In the genomic region with DNA sequence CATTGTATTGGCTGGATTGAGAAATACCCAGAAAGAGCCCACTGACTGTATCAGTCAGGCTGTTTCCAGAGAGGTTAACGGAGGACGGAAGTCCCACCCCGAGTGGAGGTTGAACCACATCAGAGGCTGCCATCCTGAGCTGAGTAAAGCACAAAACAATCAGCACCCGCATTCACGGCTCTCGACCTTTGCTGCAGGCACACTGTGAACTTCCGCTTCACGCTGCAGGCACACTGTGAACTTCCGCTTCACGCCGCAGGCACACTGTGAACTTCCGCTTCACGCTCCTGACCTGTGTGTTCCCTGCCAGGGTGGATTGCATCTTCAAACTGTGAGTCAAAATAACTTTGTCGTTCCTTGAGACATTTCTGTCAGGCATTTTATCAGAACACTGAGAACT, we compare ENCODE assay signal across 20 mouse cellular contexts. TPM values are rescaled to one million over a fixed set of nuclear protein-coding genes. Genes with fewer than 3 reads are reported as not detected.
DNase-seq lines count a peak whose midpoint lies in the region; ATAC-seq lines count a peak whose summit lies in the region.
"Had no signal": no experiment of that assay in that cellular context is flagged by ENCODE, and none has a peak within 500 bp of the region (broad histone marks: within the 10 kb centered on the region; RNA-seq: fewer than 3 reads in every experiment).

No protein-coding gene starts in this region.

- no peak overlapping the region for H3K27ac ChIP-seq in heart, embryonic 16.5 days (ENCODE audit: low read length)
- H3K27ac ChIP-seq in liver, embryonic 13.5 days: no peak overlapping the region
- no peak overlapping the region for H3K27ac ChIP-seq in hindbrain, embryonic 11.5 days (ENCODE audit: low read depth, low read length)
- H3K27ac ChIP-seq: forebrain, embryonic 13.5 days; heart, adult 2 months; limb, embryonic 12.5 days; midbrain, embryonic 12.5 days; neural tube, embryonic 12.5 days had no signal

- DNase-seq in heart, adult 9 months (ENCODE audit: low spot score in 2 of 2): no peak
- peak; percentile 77 for DNase-seq in MEL-GATA-1-ER (ENCODE audit: extremely low read depth, low read depth)
- no peak for DNase-seq in liver, embryonic 13.5 days
- DNase-seq in thymus, postnatal 0 days (ENCODE audit: low spot score): peak; percentile 92
- DNase-seq in kidney, adult 9 months: no peak
- no peak for DNase-seq in adrenal gland, postnatal 36 days
- no peak for DNase-seq in hindbrain, embryonic 11.5 days (ENCODE audit: low spot score)
- DNase-seq: cerebellum, adult 18-20 months; kidney, adult 11 months; kidney, postnatal 36 days; retina, postnatal 1 day had no signal

- H3K4me1 ChIP-seq in heart, embryonic 16.5 days (ENCODE audit: control insufficient read depth, insufficient read depth, low read length): no peaks in the 10 kb centered on the region
- peaks cover 13% of the 10 kb centered on the region for H3K4me1 ChIP-seq in liver, embryonic 13.5 days (replicated peaks)
- H3K4me1 ChIP-seq in hindbrain, embryonic 11.5 days (replicated peaks; ENCODE audit: control insufficient read depth, insufficient read depth, low read length): no peaks in the 10 kb centered on the region
- H3K4me1 ChIP-seq: limb, embryonic 12.5 days; midbrain, embryonic 12.5 days; neural tube, embryonic 12.5 days had no signal

- 0 out of 2 replicates have a peak, but pooled peaks have one; percentile 18 for ATAC-seq in heart, embryonic 16.5 days (replicated peaks; ENCODE audit: extremely low read depth, insufficient read depth, low FRiP score)
- no peak for ATAC-seq in liver, embryonic 13.5 days (ENCODE audit: low read depth)
- ATAC-seq in hindbrain, embryonic 11.5 days (ENCODE audit: low FRiP score): no peak
- ATAC-seq: forebrain, embryonic 13.5 days; lung, postnatal 0 days had no signal

- H3K27me3 ChIP-seq in heart, embryonic 16.5 days (ENCODE audit: control insufficient read depth, insufficient read depth, low read length): no peaks in the 10 kb centered on the region
- no peaks in the 10 kb centered on the region for H3K27me3 ChIP-seq in liver, embryonic 13.5 days
- no peaks in the 10 kb centered on the region for H3K27me3 ChIP-seq in hindbrain, embryonic 11.5 days (ENCODE audit: control insufficient read depth, insufficient read depth, low read length)
- H3K27me3 ChIP-seq: forebrain, embryonic 13.5 days; limb, embryonic 12.5 days; midbrain, embryonic 12.5 days; neural tube, embryonic 12.5 days had no signal

- H3K9ac ChIP-seq in heart, embryonic 16.5 days (ENCODE audit: low read length): no peak overlapping the region
- H3K9ac ChIP-seq in liver, embryonic 13.5 days: no peak overlapping the region
- H3K9ac ChIP-seq in hindbrain, embryonic 11.5 days (ENCODE audit: low read depth, low read length): no peak overlapping the region
- H3K9ac ChIP-seq: forebrain, embryonic 13.5 days; limb, embryonic 12.5 days; midbrain, embryonic 12.5 days; neural tube, embryonic 12.5 days had no signal

- H3K36me3 ChIP-seq in heart, embryonic 16.5 days (ENCODE audit: control insufficient read depth, insufficient read depth): no peaks in the 10 kb centered on the region
- H3K36me3 ChIP-seq in liver, embryonic 13.5 days: no peaks in the 10 kb centered on the region
- H3K36me3 ChIP-seq in hindbrain, embryonic 11.5 days (ENCODE audit: control insufficient read depth, insufficient read depth, low read length): no peaks in the 10 kb centered on the region
- H3K36me3 ChIP-seq: limb, embryonic 12.5 days; midbrain, embryonic 12.5 days; neural tube, embryonic 12.5 days had no signal

- H3K4me3 ChIP-seq in heart, embryonic 16.5 days (ENCODE audit: low read length): no peak overlapping the region
- H3K4me3 ChIP-seq in liver, embryonic 13.5 days (replicated peaks): no peak overlapping the region
- no peak overlapping the region for H3K4me3 ChIP-seq in hindbrain, embryonic 11.5 days (ENCODE audit: low read depth, low read length)
- H3K4me3 ChIP-seq: forebrain, embryonic 13.5 days; heart, adult 2 months; limb, embryonic 12.5 days; midbrain, embryonic 12.5 days; neural tube, embryonic 12.5 days had no signal

- H3K9me3 ChIP-seq in heart, embryonic 16.5 days (replicated peaks; ENCODE audit: control insufficient read depth, low read length): no peaks in the 10 kb centered on the region
- no peaks in the 10 kb centered on the region for H3K9me3 ChIP-seq in liver, embryonic 13.5 days (replicated peaks)
- H3K9me3 ChIP-seq in hindbrain, embryonic 11.5 days (ENCODE audit: control insufficient read depth, low read length): no peaks in the 10 kb centered on the region
- H3K9me3 ChIP-seq: forebrain, embryonic 13.5 days; limb, embryonic 12.5 days; midbrain, embryonic 12.5 days; neural tube, embryonic 12.5 days had no signal

- WGBS in heart, embryonic 16.5 days: 70% methylated on average over 14 of the region's 14 CpGs
- 41% methylated on average over 14 of the region's 14 CpGs for WGBS in liver, embryonic 13.5 days (ENCODE audit: insufficient replicate concordance)
- WGBS in hindbrain, embryonic 11.5 days: 81% methylated on average over 14 of the region's 14 CpGs

- H3K4me2 ChIP-seq in heart, embryonic 16.5 days (ENCODE audit: low read depth, low read length): no peak overlapping the region
- peak overlapping the region; percentile 35 for H3K4me2 ChIP-seq in liver, embryonic 13.5 days
- H3K4me2 ChIP-seq in hindbrain, embryonic 11.5 days (replicated peaks; ENCODE audit: low read depth, low read length): no peak overlapping the region
- H3K4me2 ChIP-seq: forebrain, embryonic 13.5 days; limb, embryonic 12.5 days; midbrain, embryonic 12.5 days; neural tube, embryonic 12.5 days had no signal

RNA-seq across cellular contexts. Expression of a gene that starts 42.1 kb away (rescaled TPM):
- polyA plus RNA-seq in heart, embryonic 16.5 days (2015; fragmentation: Nextera tagmentation; extraction: Ambion mirVana): 0.05 and 0.06 TPM in 2 replicates
- 10.8 and 14.6 TPM in 2 replicates for polyA plus RNA-seq in liver, embryonic 13.5 days (2015; fragmentation: Nextera tagmentation; extraction: Ambion mirVana)
- polyA plus RNA-seq in thymus, postnatal 0 days (2015; fragmentation: Nextera tagmentation; extraction: Ambion mirVana): 0.05 and 0.06 TPM in 2 replicates
- total RNA-seq in adrenal gland, postnatal 36 days (2021): not detected
- 0.12 TPM in 1 of 2 replicates, not detected in the other for polyA plus RNA-seq in hindbrain, embryonic 11.5 days (2014; fragmentation: Nextera tagmentation; extraction: Ambion mirVana)
- total RNA-seq: gastrocnemius, adult 18-20 months; heart, adult 2 months; hematopoietic stem cell, adult 5-6 weeks had no signal
- polyA plus RNA-seq: heart, adult 2 months; limb, embryonic 12.5 days had no signal

Comparison
In these comparisons a context has a peak if more than half of its experiments do, and no peak if none do; other contexts are left out.
1. DNase-seq: peak in MEL-GATA-1-ER (single experiment) and thymus, postnatal 0 days (single experiment); none in heart, adult 9 months (0 of 2), liver, embryonic 13.5 days (single experiment), kidney, adult 9 months (single experiment), adrenal gland, postnatal 36 days (0 of 2) and hindbrain, embryonic 11.5 days (single experiment).
2. RNA of a gene that starts 42.1 kb away (polyA plus RNA-seq): 10.8 to 14.6 TPM in liver, embryonic 13.5 days; 0.12 TPM in hindbrain, embryonic 11.5 days, 0.05 to 0.06 TPM in heart, embryonic 16.5 days and 0.05 to 0.06 TPM in thymus, postnatal 0 days; every median in the first group is over 10 times any median in the second.